Mouse (Mus musculus): ENCODE data around the gene Wbp2. TPM values are rescaled to one million over a fixed set of nuclear protein-coding genes. Genes with fewer than 3 reads are reported as not detected.
A peak's percentile ranks its signal among the peaks of the same experiment; 100 is the strongest.

Gene Wbp2
- polyA plus RNA-seq (2014; fragmentation: Nextera tagmentation; extraction: Ambion mirVana): 95.3 and 105 TPM in 2 replicates

- Histone ChIP-seq H3K36me3 (ENCODE audit: control insufficient read depth, insufficient read depth, low read length) (peaks cover 8% of the 10 kb centered on the region), H3K9me3 (ENCODE audit: control insufficient read depth, low read length) (no peaks in the 10 kb centered on the region), H3K4me2 (ENCODE audit: low read depth) (peak within 1 kb of the TSS; percentile 65), H3K4me1 (ENCODE audit: control insufficient read depth, insufficient read depth, low read length) (peaks cover 6% of the 10 kb centered on the region; the same call in 1 of the 2 replicates), H3K9ac (ENCODE audit: low read length) (peak within 1 kb of the TSS; percentile 43), H3K27ac (ENCODE audit: low read depth, low read length) (peak within 1 kb of the TSS; percentile 58), H3K27me3 (ENCODE audit: control insufficient read depth, insufficient read depth, low read length) (no peaks in the 10 kb centered on the region), H3K4me3 (ENCODE audit: low read depth, low read length) (peak within 1 kb of the TSS; percentile 36)
- 7% methylated on average over 35 of the region's 43 CpGs for WGBS
- DNase-seq (ENCODE audit: low spot score) (peak; percentile 98), ATAC-seq (ENCODE audit: insufficient read depth, low FRiP score, low TSS enrichment) (peak; percentile 95)
Measured at GRCm38 (mm10) chr11:116086258-116087193, at the start of gene Wbp2. TSS of gene Wbp2 (minus strand) at chr11:116086995.

GRCm38 (mm10) chr11:116134171-116134570 is 47.4 kb upstream of the Wbp2 start:
- DNase-seq (ENCODE audit: low spot score) (no peak), ATAC-seq (ENCODE audit: insufficient read depth, low FRiP score, low TSS enrichment) (no peak)
- peaks cover 14% of the 10 kb centered on the region for H3K4me1 ChIP-seq (ENCODE audit: control insufficient read depth, insufficient read depth, low read length)
- peaks cover 8% of the 10 kb centered on the region for H3K36me3 ChIP-seq (ENCODE audit: control insufficient read depth, insufficient read depth, low read length)
- no peak overlapping the region for H3K4me3 ChIP-seq (ENCODE audit: low read depth, low read length)
- H3K9ac ChIP-seq (ENCODE audit: low read length): no peak overlapping the region
- H3K9me3 ChIP-seq (ENCODE audit: control insufficient read depth, low read length): no peaks in the 10 kb centered on the region
- no peaks in the 10 kb centered on the region for H3K27me3 ChIP-seq (ENCODE audit: control insufficient read depth, insufficient read depth, low read length)
- no peak overlapping the region for H3K27ac ChIP-seq (ENCODE audit: low read depth, low read length)
- H3K4me2 ChIP-seq (ENCODE audit: low read depth): no peak overlapping the region
- WGBS: 90% methylated on average over 10 of the region's 10 CpGs

GRCm38 (mm10) chr11:116133497-116133896 is 46.7 kb upstream of the Wbp2 start:
- 64% methylated on average over 5 of the region's 5 CpGs for WGBS
- DNase-seq (ENCODE audit: low spot score) (no peak), ATAC-seq (ENCODE audit: insufficient read depth, low FRiP score, low TSS enrichment) (no peak)
- no peak overlapping the region for H3K4me2 ChIP-seq (ENCODE audit: low read depth)
- peaks cover 8% of the 10 kb centered on the region for H3K36me3 ChIP-seq (ENCODE audit: control insufficient read depth, insufficient read depth, low read length)
- peaks cover 14% of the 10 kb centered on the region for H3K4me1 ChIP-seq (ENCODE audit: control insufficient read depth, insufficient read depth, low read length)
- H3K9me3 ChIP-seq (ENCODE audit: control insufficient read depth, low read length): no peaks in the 10 kb centered on the region
- no peak overlapping the region for H3K9ac ChIP-seq (ENCODE audit: low read length)
- H3K4me3 ChIP-seq (ENCODE audit: low read depth, low read length): no peak overlapping the region
- no peaks in the 10 kb centered on the region for H3K27me3 ChIP-seq (ENCODE audit: control insufficient read depth, insufficient read depth, low read length)
- no peak overlapping the region for H3K27ac ChIP-seq (ENCODE audit: low read depth, low read length)

DNA sequence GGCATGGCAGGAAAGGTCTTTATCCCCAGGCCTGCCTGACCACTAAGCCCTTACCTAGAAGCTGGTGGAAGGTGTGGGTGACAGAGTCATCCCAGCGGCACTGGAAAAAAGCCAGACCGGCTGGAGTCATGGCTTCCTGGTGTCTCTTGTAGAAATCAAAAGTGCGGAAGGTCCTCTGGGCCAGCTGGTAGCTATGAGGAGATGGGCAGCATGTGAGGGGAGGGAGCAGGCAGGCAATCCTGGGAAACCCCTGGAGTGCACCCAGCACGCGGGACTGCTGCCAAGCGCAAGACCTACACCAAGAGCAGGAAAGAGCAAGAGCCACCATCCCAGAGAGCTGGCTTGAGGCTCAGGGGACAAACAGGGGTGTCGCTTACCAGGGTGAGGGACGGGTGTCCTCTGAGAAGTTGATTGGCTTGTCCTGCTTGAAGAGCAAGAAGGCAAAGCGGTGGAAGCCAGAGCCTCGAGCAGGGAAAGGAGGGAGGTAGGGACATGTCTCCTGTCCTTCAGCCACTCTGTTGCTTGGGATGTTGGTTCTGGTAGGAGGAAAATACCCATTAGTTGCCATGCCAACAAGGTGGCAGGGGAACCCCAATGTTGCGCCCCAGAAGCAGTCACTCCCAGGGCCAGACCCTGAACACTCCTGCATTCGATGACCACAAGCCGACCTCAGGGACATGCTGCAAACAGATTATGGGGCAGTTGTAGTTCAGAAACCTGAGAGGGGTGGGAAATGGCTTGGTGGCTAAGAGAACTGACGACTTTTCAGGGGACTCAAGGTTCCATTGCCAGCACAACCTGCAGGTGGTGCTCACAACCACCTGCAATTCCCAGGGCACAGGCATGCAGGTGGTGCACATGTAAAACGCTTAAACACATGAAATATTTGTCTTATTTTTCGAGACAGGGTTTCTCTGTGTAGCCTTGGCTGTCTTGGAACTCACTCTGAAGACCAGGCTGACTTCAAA is 45.9 kb upstream of the Wbp2 start:
- no peak overlapping the region for H3K4me2 ChIP-seq (ENCODE audit: low read depth)
- no peak for DNase-seq (ENCODE audit: low spot score)
- no peaks in the 10 kb centered on the region for H3K27me3 ChIP-seq (ENCODE audit: control insufficient read depth, insufficient read depth, low read length)
- H3K4me1 ChIP-seq (ENCODE audit: control insufficient read depth, insufficient read depth, low read length): peaks cover 13% of the 10 kb centered on the region
- H3K27ac ChIP-seq (ENCODE audit: low read depth, low read length): no peak overlapping the region
- no peaks in the 10 kb centered on the region for H3K9me3 ChIP-seq (ENCODE audit: control insufficient read depth, low read length)
- H3K36me3 ChIP-seq (ENCODE audit: control insufficient read depth, insufficient read depth, low read length): peaks cover 8% of the 10 kb centered on the region
- H3K9ac ChIP-seq (ENCODE audit: low read length): no peak overlapping the region
- no peak overlapping the region for H3K4me3 ChIP-seq (ENCODE audit: low read depth, low read length)
- WGBS: 78% methylated on average over 16 of the region's 16 CpGs
- no peak for ATAC-seq (ENCODE audit: insufficient read depth, low FRiP score, low TSS enrichment)

- no peak overlapping the region for H3K4me3 ChIP-seq (ENCODE audit: low read depth, low read length)
- peaks cover 8% of the 10 kb centered on the region for H3K36me3 ChIP-seq (ENCODE audit: control insufficient read depth, insufficient read depth, low read length)
- peak overlapping the region; percentile 18; the same call in 1 of the 2 replicates for H3K9ac ChIP-seq (ENCODE audit: low read length)
- peaks cover 16% of the 10 kb centered on the region for H3K4me1 ChIP-seq (ENCODE audit: control insufficient read depth, insufficient read depth, low read length)
- H3K9me3 ChIP-seq (ENCODE audit: control insufficient read depth, low read length): no peaks in the 10 kb centered on the region
- 80% methylated on average over 15 of the region's 15 CpGs for WGBS
- ATAC-seq (ENCODE audit: insufficient read depth, low FRiP score, low TSS enrichment) (no peak), DNase-seq (ENCODE audit: low spot score) (no peak)
- no peak overlapping the region for H3K27ac ChIP-seq (ENCODE audit: low read depth, low read length)
- H3K4me2 ChIP-seq (ENCODE audit: low read depth): peak overlapping the region; percentile 76
- H3K27me3 ChIP-seq (ENCODE audit: control insufficient read depth, insufficient read depth, low read length): no peaks in the 10 kb centered on the region
Measured at GRCm38 (mm10) chr11:116131349-116132170, 44.8 kb upstream of the Wbp2 start.

DNA sequence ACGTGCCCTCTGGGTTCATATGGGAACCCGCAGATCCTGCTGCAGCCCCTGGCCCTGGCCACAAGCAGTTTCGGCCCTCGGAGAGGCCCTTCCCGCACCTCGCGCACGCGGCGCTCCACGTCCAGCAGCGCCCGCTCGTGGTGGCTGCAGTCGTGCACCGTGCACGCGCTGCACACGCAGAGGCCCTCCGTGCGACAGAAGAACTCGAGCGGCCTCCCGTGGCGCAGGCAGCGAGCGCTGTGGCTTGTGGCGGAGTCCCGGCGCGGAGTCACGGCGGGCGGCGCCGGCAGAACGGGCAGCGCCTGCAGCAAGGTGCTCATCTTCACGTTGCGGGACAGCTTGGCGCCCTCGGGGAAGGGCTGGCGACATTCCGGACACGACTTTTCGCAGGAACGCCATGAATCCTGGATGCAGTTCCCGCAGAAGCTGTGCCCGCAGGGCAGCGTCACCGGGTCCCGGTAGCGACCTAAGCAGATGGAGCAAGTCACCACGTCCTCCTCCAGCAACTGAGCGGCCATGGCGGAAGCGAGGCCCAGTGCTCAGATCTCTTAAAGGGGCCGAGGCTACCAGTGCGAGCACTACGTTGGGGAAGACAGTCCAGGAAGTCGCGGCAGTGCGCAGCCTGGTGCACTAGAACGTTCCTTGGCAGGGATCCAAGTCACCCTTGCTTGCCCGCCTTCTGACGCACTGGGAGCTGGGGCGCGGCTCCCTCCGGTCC is 43.9 kb upstream of the Wbp2 start, which contains the start of gene Trim65:
TSS of gene Trim65 (minus strand) at position 641 of the 718 bp plus-strand sequence.
- WGBS: 2% methylated on average over 65 of the region's 69 CpGs
- peak; percentile 60 for ATAC-seq (ENCODE audit: insufficient read depth, low FRiP score, low TSS enrichment)
- Histone ChIP-seq H3K4me3 (ENCODE audit: low read depth, low read length) (peak within 1 kb of the TSS; percentile 45), H3K4me2 (ENCODE audit: low read depth) (peak within 1 kb of the TSS; percentile 76), H3K9ac (ENCODE audit: low read length) (peak within 1 kb of the TSS; percentile 76), H3K9me3 (ENCODE audit: control insufficient read depth, low read length) (no peaks in the 10 kb centered on the region), H3K36me3 (ENCODE audit: control insufficient read depth, insufficient read depth, low read length) (peaks cover 8% of the 10 kb centered on the region), H3K27ac (ENCODE audit: low read depth, low read length) (peak within 1 kb of the TSS; percentile 78), H3K27me3 (ENCODE audit: control insufficient read depth, insufficient read depth, low read length) (no peaks in the 10 kb centered on the region), H3K4me1 (ENCODE audit: control insufficient read depth, insufficient read depth, low read length) (peaks cover 16% of the 10 kb centered on the region)
- DNase-seq (ENCODE audit: low spot score): peak; percentile 92

DNA sequence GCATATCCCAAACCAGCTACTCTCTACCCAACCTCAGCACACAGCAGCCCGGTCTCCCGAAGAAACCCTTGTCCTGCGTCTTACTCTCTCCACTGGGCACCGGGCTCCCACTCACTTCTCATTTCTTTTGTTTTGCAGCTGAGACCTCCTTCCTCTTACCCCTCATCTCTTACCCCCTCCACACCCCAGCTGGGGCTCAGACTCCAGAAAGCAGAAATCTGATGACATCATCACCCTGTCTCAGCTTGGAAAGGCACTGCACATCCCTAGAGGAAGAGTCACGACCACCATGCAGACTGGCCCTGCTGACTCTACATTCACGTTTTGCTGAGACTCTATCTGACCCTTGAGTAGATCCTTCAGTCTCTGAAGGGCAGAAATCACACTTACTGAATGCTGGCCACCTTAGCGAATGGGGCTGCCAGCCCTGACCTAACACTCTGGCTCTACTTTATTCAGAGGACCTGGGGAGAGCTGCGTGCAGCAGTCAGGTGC is 43.2 kb upstream of the Wbp2 start:
- Histone ChIP-seq H3K27ac (ENCODE audit: low read depth, low read length) (peak overlapping the region; percentile 78; the same call in 1 of the 2 replicates), H3K4me3 (ENCODE audit: low read depth, low read length) (peak overlapping the region; percentile 45), H3K9ac (ENCODE audit: low read length) (peak overlapping the region; percentile 76), H3K36me3 (ENCODE audit: control insufficient read depth, insufficient read depth, low read length) (peaks cover 8% of the 10 kb centered on the region), H3K27me3 (ENCODE audit: control insufficient read depth, insufficient read depth, low read length) (no peaks in the 10 kb centered on the region), H3K4me2 (ENCODE audit: low read depth) (peak overlapping the region; percentile 76), H3K4me1 (ENCODE audit: control insufficient read depth, insufficient read depth, low read length) (peaks cover 16% of the 10 kb centered on the region), H3K9me3 (ENCODE audit: control insufficient read depth, low read length) (no peaks in the 10 kb centered on the region)
- 45% methylated on average over 8 of the region's 8 CpGs for WGBS
- ATAC-seq (ENCODE audit: insufficient read depth, low FRiP score, low TSS enrichment) (0 out of 2 replicates have a peak, but pooled peaks have one; percentile 22), DNase-seq (ENCODE audit: low spot score) (no peak)
